Mouse (Mus musculus) urinary bladder, postnatal 25 days (tissue): Measurements from ENCODE around the gene Olfr688.

Source experiments
- DNase-seq: peaks from one replicate; pipeline ENCODE4 v3.0.0; 2022; ENCODE audit warnings: low spot score

Olfr688 gene

GRCm38 (mm10) chr7:105287795-105288194 is at the start of gene Olfr688:
Gene Olfr688, plus strand, starts transcription at chr7:105288095.
- DNase-seq: no peak

GRCm38 (mm10) chr7:105247671-105248070 is 40.2 kb upstream of the Olfr688 start:
- DNase-seq: no peak

GRCm38 (mm10) chr7:105248197-105248596 is 39.7 kb upstream of the Olfr688 start:
- no peak for DNase-seq

GRCm38 (mm10) chr7:105256656-105257055 is 31.2 kb upstream of the Olfr688 start:
- DNase-seq: no peak

GRCm38 (mm10) chr7:105272426-105272825 is 15.5 kb upstream of the Olfr688 start:
- no peak for DNase-seq

GRCm38 (mm10) chr7:105290051-105290450 is 2.2 kb downstream of the Olfr688 start:
- no peak for DNase-seq

- DNase-seq: no peak
Measured at GRCm38 (mm10) chr7:105310865-105311264, 23.0 kb downstream of the Olfr688 start, which contains the start of gene Olfr689. Gene Olfr689, plus strand, starts transcription at chr7:105311165.

GRCm38 (mm10) chr7:105325302-105325701 is 37.4 kb downstream of the Olfr688 start:
- no peak for DNase-seq

- no peak for DNase-seq
Measured at GRCm38 (mm10) chr7:105334004-105334403, 46.1 kb downstream of the Olfr688 start, which contains the start of gene Olfr690. Gene Olfr690, minus strand, starts transcription at chr7:105334104.
